Mouse (Mus musculus) cerebellum, adult 2 months (tissue): ENCODE results near the gene Btf3l4.

ENCODE experiments used
- CTCF ChIP-seq: fragments of 200-500 bp; IDR thresholded peaks from 2 replicates; pipeline ENCODE4 v1.5.1; 2011; ENCODE audit warnings: low read depth, mild to moderate bottlenecking, control low read depth, low read length, moderate library complexity, borderline replicate concordance; ENCODE audit not compliant: insufficient read depth
- POLR2A ChIP-seq: fragments of 200-500 bp; IDR thresholded peaks from 2 replicates; pipeline ENCODE4 v1.6.1; 2011; ENCODE audit warnings: low read length, control low read depth, borderline replicate concordance; ENCODE audit not compliant: insufficient read depth

- TF ChIP-seq POLR2A (no peak), CTCF (no peak)
Measured at GRCm38 (mm10) chr4:108845824-108846569, 12.6 kb upstream of the Btf3l4 start.
